Mouse (Mus musculus) lung, embryonic 16.5 days (tissue): ENCODE measurements around the gene Arl4c. TPM values are rescaled to one million over a fixed set of nuclear protein-coding genes. Genes with fewer than 3 reads are reported as not detected.
A peak's percentile ranks its signal among the peaks of the same experiment; 100 is the strongest.

ENCODE experiments used
- ATAC-seq: fragments of 200-750 bp; cut with Nextera tagmentation; 2 replicates; pipeline ENCODE4 v1.8.0; 2017; ENCODE audit warnings: low read depth, mild to moderate bottlenecking, moderate library complexity
- H3K27ac ChIP-seq: fragments of 300-500 bp; sonication (generic); 2 replicates; pipeline ENCODE4 v1.5.1; 2014; ENCODE audit warnings: mild to moderate bottlenecking, control low read depth, low read length
- H3K27me3 ChIP-seq: fragments of 300-500 bp; sonication (generic); 2 replicates; pipeline ENCODE4 v1.6.1; 2014; ENCODE audit warnings: low read depth, low read length, mixed read lengths; ENCODE audit not compliant: control insufficient read depth, insufficient read depth
- H3K36me3 ChIP-seq: fragments of 300-500 bp; sonication (generic); 2 replicates; pipeline ENCODE4 v1.6.1; 2014; ENCODE audit warnings: low read length; ENCODE audit not compliant: control insufficient read depth, insufficient read depth
- H3K4me1 ChIP-seq: fragments of 300-500 bp; sonication (generic); replicated peaks from 2 replicates; pipeline ENCODE4 v1.6.1; 2014; ENCODE audit warnings: low read length, mixed read lengths; ENCODE audit not compliant: control insufficient read depth, insufficient read depth
- H3K4me2 ChIP-seq: fragments of 300-500 bp; sonication (generic); 2 replicates; pipeline ENCODE4 v1.6.1; 2014; ENCODE audit warnings: low read depth, low read length, control low read depth
- H3K4me3 ChIP-seq: fragments of 300-500 bp; sonication (generic); 2 replicates; pipeline ENCODE4 v1.5.1; 2014; ENCODE audit warnings: mild to moderate bottlenecking, low read length, control low read depth
- H3K9ac ChIP-seq: fragments of 300-500 bp; sonication (generic); 2 replicates; pipeline ENCODE4 v1.6.1; 2014; ENCODE audit warnings: low read length, control low read depth
- H3K9me3 ChIP-seq: fragments of 300-500 bp; sonication (generic); 2 replicates; pipeline ENCODE4 v1.6.1; 2016; ENCODE audit warnings: low read length; ENCODE audit not compliant: control insufficient read depth
- WGBS: fragments of 180-500 bp; shearing (Covaris S2); extraction: QIAGEN DNeasy Blood & Tissue Kit; methylation state at CpG from one replicate; pipeline ENCODE4 v1.1.7; 2014; 5-methylcytosine and 5-hydroxymethylcytosine counted together
- polyA plus RNA-seq: library from polyadenylated mRNA; unstranded; fragments of >200 nt; fragmentation: Nextera tagmentation; extraction: Ambion mirVana; gene quantifications from 2 replicates; pipeline ENCODE4 v1.2.1, GENCODE M21; 2015

Arl4c gene
- 15.2 and 17.0 TPM in 2 replicates for polyA plus RNA-seq

DNA sequence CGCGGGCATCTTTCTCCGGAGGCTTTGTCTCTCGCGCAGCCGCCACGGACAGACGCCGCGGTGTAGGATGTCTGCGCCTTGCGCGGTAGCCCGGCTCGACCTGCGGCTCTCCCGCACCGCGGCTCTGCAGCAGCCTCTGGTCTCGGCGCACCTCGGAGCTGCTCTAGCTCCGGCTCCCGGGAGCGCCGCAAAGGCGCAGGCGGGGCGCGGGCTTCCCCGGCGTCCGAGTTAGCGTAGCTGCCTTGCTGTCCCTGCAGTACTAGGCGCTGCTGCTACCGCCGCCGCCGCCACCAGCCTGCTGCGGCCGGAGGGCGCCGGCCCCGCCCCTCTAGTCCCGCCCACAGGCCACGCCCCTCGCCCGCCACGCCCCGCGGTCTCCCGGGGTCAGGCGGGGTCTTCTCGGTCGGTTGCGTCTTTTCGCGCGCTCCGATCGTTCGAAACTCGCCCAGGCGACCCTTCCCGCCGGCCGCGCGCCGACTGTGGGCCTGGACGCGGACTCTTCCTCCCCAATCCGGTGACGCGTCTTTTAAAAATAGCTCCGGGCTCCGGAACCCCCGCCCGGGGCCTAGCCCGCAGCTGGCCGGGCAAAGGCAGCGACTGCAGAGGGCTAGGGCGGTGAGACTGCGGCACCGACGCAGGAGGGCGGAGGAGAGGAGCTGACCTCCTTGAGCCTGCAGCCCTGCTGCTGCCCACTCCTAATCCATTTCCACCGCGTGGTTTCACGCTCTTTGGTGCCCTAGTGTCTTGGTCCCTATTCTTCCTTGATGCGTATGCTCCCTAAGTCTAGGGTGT lies at the start of gene Arl4c:
Arl4c (minus strand) TSS at position 352 of the 792 bp plus-strand sequence.
- Histone ChIP-seq H3K36me3 (0 out of 2 replicates have a peak, but pooled peaks cover 2% of the 10 kb centered on the region), H3K4me3 (peak within 1 kb of the TSS; percentile 80), H3K4me2 (peak within 1 kb of the TSS; percentile 79), H3K27ac (peak within 1 kb of the TSS; percentile 95), H3K27me3 (no peaks in the 10 kb centered on the region), H3K9ac (peak within 1 kb of the TSS; percentile 89), H3K4me1 (peaks cover 9% of the 10 kb centered on the region; the same call in 1 of the 2 replicates), H3K9me3 (no peaks in the 10 kb centered on the region)
- peak; percentile 91 for ATAC-seq
- WGBS = under 1% methylated on average over 75 of the region's 91 CpGs

DNA sequence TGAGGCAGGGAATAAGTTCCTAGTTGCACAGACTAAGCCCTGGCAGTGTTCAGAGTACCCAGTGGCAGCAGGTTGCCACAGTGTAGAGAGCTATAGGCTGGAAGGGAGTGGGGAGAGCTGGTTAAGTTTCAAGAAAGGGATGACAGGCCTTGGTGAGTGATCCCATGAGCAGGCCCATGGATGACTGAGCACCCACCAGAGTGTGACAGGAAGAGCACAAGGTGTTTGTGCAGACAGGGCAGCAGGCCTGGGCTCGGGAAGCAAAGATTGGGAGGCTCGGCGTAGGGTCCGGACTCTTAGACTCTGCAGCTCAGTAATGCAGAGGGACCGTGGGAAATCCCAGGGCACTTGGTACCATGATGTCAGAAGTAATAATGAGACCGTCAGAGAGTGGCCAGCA lies 49.3 kb upstream of the Arl4c start:
- H3K9me3 ChIP-seq = no peaks in the 10 kb centered on the region
- H3K27me3 ChIP-seq = no peaks in the 10 kb centered on the region
- H3K4me1 ChIP-seq = no peaks in the 10 kb centered on the region; the same call in 1 of the 2 replicates
- no peak overlapping the region for H3K27ac ChIP-seq
- H3K4me3 ChIP-seq = no peak overlapping the region
- no peaks in the 10 kb centered on the region for H3K36me3 ChIP-seq
- WGBS = 79% methylated on average over 6 of the region's 6 CpGs
- no peak for ATAC-seq
- H3K9ac ChIP-seq = no peak overlapping the region
- no peak overlapping the region for H3K4me2 ChIP-seq

DNA sequence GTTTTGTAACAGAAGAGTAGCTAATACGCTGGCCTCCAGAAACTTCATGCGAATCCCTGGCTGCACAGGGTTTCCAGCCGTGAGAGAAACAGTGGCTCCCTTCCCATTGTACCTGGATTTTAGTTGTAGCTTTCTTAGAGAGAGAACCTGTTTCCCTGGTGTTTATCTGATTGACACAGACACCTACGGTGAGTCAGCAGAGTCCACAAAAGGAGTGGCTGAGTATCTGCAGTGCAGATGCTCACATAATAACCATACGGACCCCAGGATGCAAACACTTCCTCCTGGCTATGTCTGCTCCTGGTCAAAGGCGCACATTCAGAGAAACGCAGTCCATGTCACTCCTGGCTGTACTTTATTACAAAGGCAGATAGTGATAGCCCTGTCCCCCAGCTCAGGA lies 48.6 kb upstream of the Arl4c start:
- ATAC-seq = no peak
- no peak overlapping the region for H3K4me3 ChIP-seq
- no peak overlapping the region for H3K4me2 ChIP-seq
- no peaks in the 10 kb centered on the region for H3K9me3 ChIP-seq
- WGBS = 80% methylated on average over 7 of the region's 7 CpGs
- no peaks in the 10 kb centered on the region; the same call in 1 of the 2 replicates for H3K4me1 ChIP-seq
- no peak overlapping the region for H3K9ac ChIP-seq
- no peaks in the 10 kb centered on the region for H3K27me3 ChIP-seq
- H3K36me3 ChIP-seq = no peaks in the 10 kb centered on the region
- H3K27ac ChIP-seq = no peak overlapping the region

DNA sequence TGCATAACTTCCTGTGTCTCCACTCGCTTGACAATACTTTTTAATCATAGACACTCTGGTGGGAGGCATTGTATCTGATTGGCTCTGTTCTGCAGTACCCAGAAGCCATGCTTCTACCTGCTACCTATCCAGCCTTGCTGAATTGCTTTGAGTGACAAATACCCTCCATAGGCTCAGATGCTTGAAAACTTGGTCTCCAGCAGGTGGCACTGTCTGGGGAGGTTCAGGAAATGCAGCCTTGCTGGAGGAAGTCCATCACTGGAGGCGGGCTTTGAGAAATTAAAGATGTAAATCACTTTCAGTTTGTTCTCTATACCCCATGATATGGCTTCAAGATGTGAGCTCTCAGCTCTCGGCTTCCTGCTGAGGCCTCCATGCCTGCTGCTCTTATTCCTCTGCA lies 48.1 kb upstream of the Arl4c start:
- 83% methylated on average over 3 of the region's 3 CpGs for whole genome bisulfite sequencing
- Histone ChIP-seq H3K4me1 (no peaks in the 10 kb centered on the region; the same call in 1 of the 2 replicates), H3K36me3 (no peaks in the 10 kb centered on the region), H3K9ac (no peak overlapping the region), H3K27ac (no peak overlapping the region), H3K4me3 (no peak overlapping the region), H3K4me2 (no peak overlapping the region), H3K9me3 (no peaks in the 10 kb centered on the region), H3K27me3 (no peaks in the 10 kb centered on the region)
- no peak for ATAC-seq

DNA sequence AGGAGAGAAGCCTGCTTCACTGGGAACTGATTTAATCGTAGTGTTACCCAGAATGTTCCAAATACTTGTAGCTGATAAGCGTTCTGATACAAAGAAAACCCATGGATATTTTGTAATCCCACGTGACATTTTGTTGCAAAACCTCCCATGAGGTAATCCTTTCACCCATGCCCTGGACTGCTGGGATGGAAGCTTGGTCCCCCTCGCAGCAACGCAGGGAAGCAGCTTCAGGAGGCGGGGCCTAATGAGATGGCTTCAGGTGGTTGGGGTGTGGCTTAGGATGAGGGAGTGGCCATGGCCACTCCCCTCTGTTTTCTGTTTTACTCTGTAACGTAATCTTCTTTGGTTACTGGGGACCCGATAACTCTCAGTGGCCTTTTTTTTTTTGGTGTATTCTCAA lies 47.1 kb upstream of the Arl4c start:
- H3K9me3 ChIP-seq = no peaks in the 10 kb centered on the region
- H3K4me3 ChIP-seq = no peak overlapping the region
- no peak overlapping the region for H3K4me2 ChIP-seq
- no peaks in the 10 kb centered on the region for H3K27me3 ChIP-seq
- H3K4me1 ChIP-seq = no peaks in the 10 kb centered on the region; the same call in 1 of the 2 replicates
- H3K36me3 ChIP-seq = no peaks in the 10 kb centered on the region
- no peak overlapping the region for H3K9ac ChIP-seq
- H3K27ac ChIP-seq = no peak overlapping the region
- ATAC-seq = no peak
- WGBS = 65% methylated on average over 8 of the region's 8 CpGs

DNA sequence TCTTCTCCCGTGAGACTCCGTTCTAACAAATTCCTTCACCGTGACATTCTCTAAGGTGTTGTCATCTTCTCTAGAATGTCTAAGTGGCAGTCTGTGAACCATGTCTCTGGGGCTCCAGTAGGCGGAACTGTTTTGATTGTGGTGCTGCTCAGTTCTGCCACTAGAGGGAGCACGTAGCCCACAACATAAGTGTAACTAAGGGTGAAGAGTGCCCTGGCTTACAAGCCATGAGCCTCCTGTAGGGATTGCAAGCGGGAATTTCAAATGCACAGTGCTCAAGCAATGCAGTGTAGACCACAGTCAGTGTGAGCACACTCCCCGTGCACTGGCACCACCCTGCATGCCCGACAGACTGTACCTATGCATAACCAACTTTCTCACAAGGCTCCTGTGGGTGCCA lies 43.2 kb upstream of the Arl4c start:
- Histone ChIP-seq H3K36me3 (no peaks in the 10 kb centered on the region), H3K9me3 (no peaks in the 10 kb centered on the region), H3K4me3 (no peak overlapping the region), H3K27me3 (no peaks in the 10 kb centered on the region), H3K27ac (peak overlapping the region; percentile 32; the same call in 1 of the 2 replicates), H3K4me1 (no peaks in the 10 kb centered on the region; the same call in 1 of the 2 replicates), H3K9ac (no peak overlapping the region), H3K4me2 (no peak overlapping the region)
- ATAC-seq = peak; percentile 84
- WGBS = 4% methylated on average over 8 of the region's 8 CpGs

DNA sequence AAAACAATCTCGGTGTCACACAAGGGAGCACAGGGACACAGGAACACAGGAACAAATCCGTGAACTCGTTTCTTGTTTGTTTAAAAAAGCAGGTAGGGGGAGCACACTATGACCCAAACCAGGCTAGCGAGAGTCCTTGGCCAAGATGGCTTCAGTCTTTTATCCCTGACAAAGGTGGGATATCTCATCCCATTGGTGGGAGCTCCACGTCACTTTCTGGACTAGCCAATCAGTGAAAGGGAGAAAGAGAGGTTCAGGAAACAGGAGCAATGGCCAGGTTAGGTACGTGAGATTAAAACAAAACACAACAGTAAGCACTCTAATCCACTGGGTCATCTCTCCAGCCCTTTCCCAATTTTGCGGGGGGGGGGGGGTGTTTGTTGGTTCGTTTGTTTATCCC lies 42.2 kb upstream of the Arl4c start:
- ATAC-seq = no peak
- Histone ChIP-seq H3K9me3 (no peaks in the 10 kb centered on the region), H3K9ac (no peak overlapping the region), H3K27ac (no peak overlapping the region), H3K4me3 (no peak overlapping the region), H3K36me3 (no peaks in the 10 kb centered on the region), H3K4me1 (no peaks in the 10 kb centered on the region; the same call in 1 of the 2 replicates), H3K27me3 (no peaks in the 10 kb centered on the region), H3K4me2 (no peak overlapping the region)
- WGBS = 64% methylated on average over 8 of the region's 8 CpGs

DNA sequence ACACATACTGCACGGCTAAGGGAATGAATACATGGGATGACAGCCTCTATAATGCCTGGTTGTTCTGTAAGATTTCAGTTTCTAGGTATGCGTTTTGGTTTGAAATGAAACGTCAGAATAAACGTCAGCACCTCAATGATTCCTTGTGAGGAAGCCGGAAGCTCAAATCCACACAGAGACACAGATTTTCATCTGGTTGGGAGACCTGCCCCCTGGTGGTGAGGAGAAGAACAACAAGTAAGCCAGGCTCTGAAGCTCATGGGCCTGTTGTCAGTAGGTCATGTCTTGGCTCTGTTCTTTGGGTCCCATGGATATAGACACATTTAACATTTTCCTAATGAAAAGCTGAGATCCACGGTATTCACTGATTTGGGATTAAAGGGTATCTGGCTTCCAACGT lies 40.4 kb upstream of the Arl4c start:
- H3K9ac ChIP-seq = no peak overlapping the region
- H3K4me2 ChIP-seq = no peak overlapping the region
- H3K27me3 ChIP-seq = no peaks in the 10 kb centered on the region
- no peaks in the 10 kb centered on the region; the same call in 1 of the 2 replicates for H3K4me1 ChIP-seq
- ATAC-seq = no peak
- 43% methylated on average over 7 of the region's 7 CpGs for whole genome bisulfite sequencing
- no peaks in the 10 kb centered on the region for H3K36me3 ChIP-seq
- no peak overlapping the region for H3K4me3 ChIP-seq
- no peak overlapping the region for H3K27ac ChIP-seq
- H3K9me3 ChIP-seq = no peaks in the 10 kb centered on the region

DNA sequence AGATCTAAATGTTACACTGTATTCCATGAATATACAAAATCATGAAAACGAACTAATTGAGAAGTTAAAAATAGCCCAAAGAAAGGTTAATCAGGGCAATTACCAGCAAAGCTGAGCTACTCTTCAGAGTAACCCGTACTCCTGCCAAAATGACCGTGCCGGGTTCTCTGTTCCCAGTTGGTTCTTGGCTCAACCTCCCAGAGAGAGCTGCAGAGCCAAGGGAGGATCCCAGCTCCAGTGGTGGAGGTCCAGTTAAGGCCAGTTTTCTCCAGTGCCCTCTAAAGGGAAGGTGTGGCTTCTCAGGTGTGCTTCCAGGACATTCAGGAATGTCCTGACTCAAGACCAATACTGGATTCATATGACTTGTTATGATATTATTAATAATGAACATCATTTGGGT lies 37.5 kb upstream of the Arl4c start:
- no peak overlapping the region for H3K9ac ChIP-seq
- H3K4me3 ChIP-seq = no peak overlapping the region
- H3K4me2 ChIP-seq = no peak overlapping the region
- H3K4me1 ChIP-seq = no peaks in the 10 kb centered on the region
- no peaks in the 10 kb centered on the region for H3K27me3 ChIP-seq
- no peaks in the 10 kb centered on the region for H3K36me3 ChIP-seq
- no peak for ATAC-seq
- no peaks in the 10 kb centered on the region for H3K9me3 ChIP-seq
- WGBS = 72% methylated on average over 4 of the region's 4 CpGs
- no peak overlapping the region for H3K27ac ChIP-seq
